Mouse (Mus musculus) heart, postnatal 0 days (tissue): ENCODE measurements at regions not wholly inside any gene's neighbourhood (a gene's known extent, or its start where the extent isn't known, plus 50 kb on each side); places are given as distances from the start of the nearest gene placed in this dataset.
A peak's percentile ranks its signal among the peaks of the same experiment; 100 is the strongest.

Source experiments
- ATAC-seq: fragments of 200-750 bp; cut with Nextera tagmentation; 2 replicates; pipeline ENCODE4 v1.8.0; 2017; ENCODE audit warnings: low read depth, moderate number of reproducible peaks, moderate library complexity; ENCODE audit not compliant: insufficient read depth
- DNase-seq: peaks from one replicate; pipeline ENCODE4 v3.0.0-alpha.2; 2016; ENCODE audit warnings: low spot score
- H3K27ac ChIP-seq: fragments of 300-500 bp; sonication (generic); 2 replicates; pipeline ENCODE4 v1.5.1; 2014; ENCODE audit warnings: low read depth, mild to moderate bottlenecking
- H3K27me3 ChIP-seq: fragments of 300-500 bp; sonication (generic); 2 replicates; pipeline ENCODE4 v1.6.1; 2014; ENCODE audit warnings: low read length, mixed read lengths; ENCODE audit not compliant: control insufficient read depth, insufficient read depth
- H3K36me3 ChIP-seq: fragments of 300-500 bp; sonication (generic); replicated peaks from 2 replicates; pipeline ENCODE4 v1.6.1; 2014; ENCODE audit warnings: low read length, mixed read lengths; ENCODE audit not compliant: control insufficient read depth, insufficient read depth
- H3K4me1 ChIP-seq: fragments of 300-500 bp; sonication (generic); 2 replicates; pipeline ENCODE4 v1.6.1; 2014; ENCODE audit warnings: antibody characterized with exemption; ENCODE audit not compliant: control insufficient read depth, insufficient read depth
- H3K4me2 ChIP-seq: fragments of 300-500 bp; sonication (generic); 2 replicates; pipeline ENCODE4 v1.6.1; 2014; ENCODE audit warnings: low read depth, mild to moderate bottlenecking, low read length, moderate library complexity
- H3K4me3 ChIP-seq: fragments of 300-500 bp; sonication (generic); 2 replicates; pipeline ENCODE4 v1.5.1; 2014; ENCODE audit warnings: low read depth, low read length
- H3K9ac ChIP-seq: fragments of 300-500 bp; sonication (generic); replicated peaks from 2 replicates; pipeline ENCODE4 v1.6.1; 2014; ENCODE audit warnings: low read depth, low read length, mixed read lengths
- H3K9me3 ChIP-seq: fragments of 300-500 bp; sonication (generic); replicated peaks from 2 replicates; pipeline ENCODE4 v1.6.1; 2016; ENCODE audit warnings: low read length; ENCODE audit not compliant: control insufficient read depth
- CTCF ChIP-seq: IDR thresholded peaks from 2 replicates; pipeline ENCODE4 v1.5.1; 2016; ENCODE audit warnings: antibody characterized with exemption, control low read depth, low read depth
- EP300 ChIP-seq: IDR thresholded peaks from 2 replicates; pipeline ENCODE4 v1.6.1; 2016; ENCODE audit warnings: antibody characterized with exemption, low read depth
- WGBS: fragments of 180-500 bp; shearing (Covaris S2); extraction: QIAGEN DNeasy Blood & Tissue Kit; methylation state at CpG from one replicate; pipeline ENCODE4 v1.1.7; 2014; 5-methylcytosine and 5-hydroxymethylcytosine counted together

DNA sequence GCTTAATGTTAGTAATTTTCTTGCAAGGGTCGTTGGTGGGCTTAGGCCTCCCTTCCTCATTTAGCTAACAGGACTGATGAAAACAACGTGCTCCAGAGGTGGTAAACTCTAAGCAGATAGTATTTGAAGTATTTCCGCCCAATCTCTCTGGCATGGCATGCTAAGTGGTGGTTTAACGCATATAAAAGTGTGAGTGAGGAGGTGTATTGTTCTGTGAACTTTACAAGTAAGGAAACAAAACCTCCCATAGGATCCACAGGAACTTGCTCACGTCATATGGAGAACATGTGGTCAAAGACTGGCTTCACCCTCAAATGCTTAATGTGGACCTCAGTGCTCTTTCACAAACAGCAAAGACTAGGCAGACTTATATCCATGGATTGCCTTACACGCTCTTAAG, 56.5 kb upstream of the Tars start:
- H3K4me2 ChIP-seq: no peak overlapping the region
- H3K9me3 ChIP-seq: no peaks in the 10 kb centered on the region
- no peak overlapping the region for H3K27ac ChIP-seq
- TF ChIP-seq CTCF (no peak), EP300 (no peak)
- no peak for ATAC-seq
- DNase-seq: no peak
- no peaks in the 10 kb centered on the region for H3K27me3 ChIP-seq
- no peak overlapping the region for H3K4me3 ChIP-seq
- 59% methylated on average over 6 of the region's 6 CpGs for WGBS
- H3K36me3 ChIP-seq: no peaks in the 10 kb centered on the region
- no peak overlapping the region for H3K9ac ChIP-seq
- peaks cover 3% of the 10 kb centered on the region; the same call in 1 of the 2 replicates for H3K4me1 ChIP-seq

DNA sequence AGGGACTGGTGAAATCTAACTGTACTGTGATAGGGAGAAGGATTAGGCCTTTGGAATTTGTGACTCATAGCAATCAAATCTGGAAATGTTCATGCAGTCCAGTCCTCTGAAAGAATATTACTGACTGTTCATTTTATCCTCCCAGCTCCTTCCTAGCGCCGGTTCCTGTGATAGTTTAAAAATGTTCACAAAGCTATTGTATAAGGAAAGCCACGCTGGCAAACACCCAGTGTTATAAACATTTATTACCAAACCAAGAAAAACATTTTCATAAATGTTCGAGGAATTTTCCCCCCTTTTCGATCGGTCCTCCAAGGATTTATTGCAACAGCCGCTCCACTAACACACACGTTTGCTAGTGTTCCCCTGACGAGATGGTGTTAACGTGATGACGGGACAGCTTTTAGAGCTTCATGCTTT, 55.9 kb upstream of the Tars start:
- Histone ChIP-seq H3K4me1 (peaks cover 3% of the 10 kb centered on the region; the same call in 1 of the 2 replicates), H3K27ac (peak overlapping the region; percentile 43; the same call in 1 of the 2 replicates), H3K4me2 (peak overlapping the region; percentile 25), H3K27me3 (no peaks in the 10 kb centered on the region), H3K36me3 (no peaks in the 10 kb centered on the region), H3K4me3 (no peak overlapping the region), H3K9me3 (no peaks in the 10 kb centered on the region), H3K9ac (no peak overlapping the region)
- DNase-seq (peak; percentile 16), ATAC-seq (no peak)
- TF ChIP-seq EP300: no peak
- TF ChIP-seq CTCF: no peak
- 54% methylated on average over 11 of the region's 11 CpGs for WGBS

DNA sequence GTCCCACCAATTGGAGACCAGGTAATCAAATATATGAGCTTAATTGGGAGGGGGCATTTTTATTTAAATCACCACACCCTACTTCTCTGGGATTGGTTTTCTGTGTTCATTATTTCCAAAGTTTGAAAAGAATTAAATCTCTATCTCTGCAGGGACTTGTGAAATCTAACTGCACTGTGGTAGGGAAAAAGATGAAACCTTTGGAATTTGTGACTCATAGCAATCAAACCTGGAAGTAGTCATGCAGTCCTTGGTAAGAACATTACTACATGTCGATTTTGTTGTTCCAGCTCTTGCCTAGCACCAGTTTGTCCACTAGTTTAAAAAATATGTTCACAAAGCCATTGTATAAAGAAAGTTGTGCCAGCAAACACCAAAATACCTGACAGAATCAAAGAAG, 54.5 kb upstream of the Tars start:
- H3K4me3 ChIP-seq: no peak overlapping the region
- 82% methylated on average over 1 of the region's 1 CpGs for WGBS
- ATAC-seq (no peak), DNase-seq (no peak)
- no peaks in the 10 kb centered on the region for H3K9me3 ChIP-seq
- no peak overlapping the region for H3K4me2 ChIP-seq
- H3K27ac ChIP-seq: no peak overlapping the region
- peaks cover 3% of the 10 kb centered on the region; the same call in 1 of the 2 replicates for H3K4me1 ChIP-seq
- no peaks in the 10 kb centered on the region for H3K36me3 ChIP-seq
- TF ChIP-seq EP300: no peak
- no peak for TF ChIP-seq CTCF
- H3K27me3 ChIP-seq: no peaks in the 10 kb centered on the region
- H3K9ac ChIP-seq: no peak overlapping the region

DNA sequence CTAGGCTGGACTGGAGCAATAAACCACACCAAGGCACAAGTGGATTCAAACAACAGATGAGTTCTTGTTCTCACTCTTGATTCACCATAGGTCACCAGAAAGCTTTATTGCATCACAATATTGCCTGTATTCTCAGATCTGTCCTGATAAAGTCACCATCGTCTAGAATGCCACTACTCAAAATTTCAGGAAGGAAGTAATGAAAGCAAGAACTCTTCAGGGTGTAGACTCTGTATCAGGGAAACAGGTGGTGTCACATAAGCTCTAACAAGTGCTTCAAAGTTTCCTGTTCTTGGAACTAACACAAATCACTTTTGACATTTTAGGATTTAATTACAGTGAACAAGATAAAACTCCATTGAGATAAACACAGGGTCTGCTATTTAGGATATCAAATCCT, 52.2 kb upstream of the Tars start:
- Histone ChIP-seq H3K27ac (no peak overlapping the region), H3K9ac (no peak overlapping the region), H3K4me1 (peaks cover 3% of the 10 kb centered on the region; the same call in 1 of the 2 replicates), H3K27me3 (no peaks in the 10 kb centered on the region), H3K9me3 (no peaks in the 10 kb centered on the region), H3K4me3 (no peak overlapping the region), H3K36me3 (no peaks in the 10 kb centered on the region), H3K4me2 (no peak overlapping the region)
- 52% methylated on average over 1 of the region's 1 CpGs for WGBS
- DNase-seq (no peak), ATAC-seq (no peak)
- TF ChIP-seq CTCF (no peak), EP300 (no peak)
